Mouse (Mus musculus): ENCODE measurements around the gene Zmym2. TPM values are rescaled to one million over a fixed set of nuclear protein-coding genes. Genes with fewer than 3 reads are reported as not detected.

The Zmym2 gene
- polyA plus RNA-seq, 2 experiments = 6.6 to 6.7 TPM

- no peak overlapping the region for H3K4me2 ChIP-seq (ENCODE audit: low read depth)
- no peaks in the 10 kb centered on the region for H3K27me3 ChIP-seq (ENCODE audit: control insufficient read depth, insufficient read depth, low read length)
- H3K9me3 ChIP-seq (ENCODE audit: control insufficient read depth, low read length) = no peaks in the 10 kb centered on the region
- DNase-seq (ENCODE audit: low read depth in 3 of 3, low spot score in 3 of 3) (no peak), ATAC-seq (ENCODE audit: insufficient read depth) (no peak)
- H3K9ac ChIP-seq (replicated peaks) = no peak overlapping the region
- H3K4me3 ChIP-seq (ENCODE audit: insufficient read depth in 1 of 2, low read depth in 2 of 2, low read length in 2 of 2) = no peak overlapping the region
- no peak overlapping the region for H3K27ac ChIP-seq
- TF ChIP-seq CTCF (IDR thresholded peaks at IDR 0.05; ENCODE audit: low read depth) (no peak), EP300 (IDR thresholded peaks at IDR 0.05; ENCODE audit: low read depth) (no peak)
- 60% methylated on average over 11 of the region's 11 CpGs for WGBS (ENCODE audit: insufficient replicate concordance)
- H3K36me3 ChIP-seq (replicated peaks; ENCODE audit: control insufficient read depth, insufficient read depth, low read depth) = no peaks in the 10 kb centered on the region
- H3K4me1 ChIP-seq (replicated peaks; ENCODE audit: control insufficient read depth in 2 of 2, insufficient read depth in 2 of 2, low read length in 1 of 2) = no peaks in the 10 kb centered on the region
Observed at GRCm38 (mm10) chr14:56970160-56970559, 83.7 kb downstream of the Zmym2 start.

GRCm38 (mm10) chr14:56978045-56978655 lies 91.7 kb downstream of the Zmym2 start:
- WGBS (ENCODE audit: insufficient replicate concordance) = 49% methylated on average over 8 of the region's 8 CpGs
- H3K4me1 ChIP-seq (replicated peaks; ENCODE audit: control insufficient read depth in 2 of 2, insufficient read depth in 2 of 2, low read length in 1 of 2) = no peaks in the 10 kb centered on the region
- no peaks in the 10 kb centered on the region for H3K36me3 ChIP-seq (replicated peaks; ENCODE audit: control insufficient read depth, insufficient read depth, low read depth)
- H3K27ac ChIP-seq = no peak overlapping the region
- no peak for TF ChIP-seq CTCF (IDR thresholded peaks at IDR 0.05; ENCODE audit: low read depth)
- TF ChIP-seq EP300 (IDR thresholded peaks at IDR 0.05; ENCODE audit: low read depth) = no peak
- no peak overlapping the region for H3K4me3 ChIP-seq (ENCODE audit: insufficient read depth in 1 of 2, low read depth in 2 of 2, low read length in 2 of 2)
- no peak overlapping the region for H3K9ac ChIP-seq (replicated peaks)
- H3K9me3 ChIP-seq (ENCODE audit: control insufficient read depth, low read length) = no peaks in the 10 kb centered on the region
- no peak for ATAC-seq (ENCODE audit: insufficient read depth)
- DNase-seq (ENCODE audit: low read depth in 3 of 3, low spot score in 3 of 3) = no peak
- H3K27me3 ChIP-seq (ENCODE audit: control insufficient read depth, insufficient read depth, low read length) = no peaks in the 10 kb centered on the region
- H3K4me2 ChIP-seq (ENCODE audit: low read depth) = no peak overlapping the region

GRCm38 (mm10) chr14:56988621-56989020 lies 102.2 kb downstream of the Zmym2 start:
- Histone ChIP-seq H3K4me2 (ENCODE audit: low read depth) (no peak overlapping the region), H3K9me3 (ENCODE audit: control insufficient read depth, low read length) (no peaks in the 10 kb centered on the region), H3K4me3 (ENCODE audit: insufficient read depth in 1 of 2, low read depth in 2 of 2, low read length in 2 of 2) (no peak overlapping the region), H3K36me3 (replicated peaks; ENCODE audit: control insufficient read depth, insufficient read depth, low read depth) (no peaks in the 10 kb centered on the region), H3K9ac (replicated peaks) (no peak overlapping the region), H3K4me1 (replicated peaks; ENCODE audit: control insufficient read depth in 2 of 2, insufficient read depth in 2 of 2, low read length in 1 of 2) (no peaks in the 10 kb centered on the region), H3K27ac (no peak overlapping the region), H3K27me3 (ENCODE audit: control insufficient read depth, insufficient read depth, low read length) (no peaks in the 10 kb centered on the region)
- no peak for TF ChIP-seq CTCF (IDR thresholded peaks at IDR 0.05; ENCODE audit: low read depth)
- TF ChIP-seq EP300 (IDR thresholded peaks at IDR 0.05; ENCODE audit: low read depth) = no peak
- WGBS (ENCODE audit: insufficient replicate concordance) = 54% methylated on average over 4 of the region's 4 CpGs
- no peak for DNase-seq (ENCODE audit: low read depth in 3 of 3, low spot score in 3 of 3)
- ATAC-seq (ENCODE audit: insufficient read depth) = no peak

Other genes starting within 250 kb of the Zmym2 start
- 7.2 and 8.9 TPM in 2 replicates for gene Mphosph8, start 218.4 kb upstream of the Zmym2 start, polyA plus RNA-seq (2012; rRNA removed)
- gene Mphosph8, start 218.4 kb upstream of the Zmym2 start, polyA plus RNA-seq (2014; fragmentation: Nextera tagmentation; extraction: Ambion mirVana) = 9.1 and 10.1 TPM in 2 replicates
- 6.8 and 12.1 TPM in 2 replicates for gene Pspc1, start 108.3 kb upstream of the Zmym2 start, polyA plus RNA-seq (2012; rRNA removed)
- 11.0 and 12.0 TPM in 2 replicates for gene Pspc1, start 108.3 kb upstream of the Zmym2 start, polyA plus RNA-seq (2014; fragmentation: Nextera tagmentation; extraction: Ambion mirVana)
- 2.9 and 5.6 TPM in 2 replicates for gene Zmym5, start 74.9 kb upstream of the Zmym2 start, polyA plus RNA-seq (2012; rRNA removed)
- gene Zmym5, start 74.9 kb upstream of the Zmym2 start, polyA plus RNA-seq (2014; fragmentation: Nextera tagmentation; extraction: Ambion mirVana) = 5.2 and 6.0 TPM in 2 replicates
- not detected in 2 replicates for gene Gja3, start 171.4 kb downstream of the Zmym2 start, polyA plus RNA-seq (2012; rRNA removed)
- gene Gja3, start 171.4 kb downstream of the Zmym2 start, polyA plus RNA-seq (2014; fragmentation: Nextera tagmentation; extraction: Ambion mirVana) = not detected in 2 replicates
- gene Gjb2, start 218.0 kb downstream of the Zmym2 start, polyA plus RNA-seq (2012; rRNA removed) = 3.3 and 4.9 TPM in 2 replicates
- 11.2 and 11.7 TPM in 2 replicates for gene Gjb2, start 218.0 kb downstream of the Zmym2 start, polyA plus RNA-seq (2014; fragmentation: Nextera tagmentation; extraction: Ambion mirVana)
- not detected in 2 replicates for gene Gm4491, start 229.2 kb downstream of the Zmym2 start, polyA plus RNA-seq (2012; rRNA removed)
- gene Gm4491, start 229.2 kb downstream of the Zmym2 start, polyA plus RNA-seq (2014; fragmentation: Nextera tagmentation; extraction: Ambion mirVana) = not detected in 2 replicates
- gene Gjb6, start 247.0 kb downstream of the Zmym2 start, polyA plus RNA-seq (2012; rRNA removed) = 0.06 TPM in 1 of 2 replicates, not detected in the other
- not detected in 2 replicates for gene Gjb6, start 247.0 kb downstream of the Zmym2 start, polyA plus RNA-seq (2014; fragmentation: Nextera tagmentation; extraction: Ambion mirVana)